Mouse (Mus musculus): ENCODE measurements around the gene Grik1.

The Grik1 gene

GRCm38 (mm10) chr16:87917157-87917546 is 372.9 kb downstream of the Grik1 start:
- ChIA-PET POLR2A (no interaction called here), CTCF (interaction anchor here in 1 of 4 experiments (0.6 kb wide), 1 partner anchor 305 kb away, joined by 3 read pairs; no protein-coding TSS in a partner anchor)

GRCm38 (mm10) chr16:87916209-87917156 is 373.6 kb downstream of the Grik1 start:
- ChIA-PET POLR2A (no interaction called here), CTCF (no interaction called here)

- CTCF ChIA-PET = no interaction called here
- POLR2A ChIA-PET = no interaction called here
These were observed 374.9 kb downstream of the Grik1 start for GRCm38 (mm10) chr16:87915156-87915555.

DNA sequence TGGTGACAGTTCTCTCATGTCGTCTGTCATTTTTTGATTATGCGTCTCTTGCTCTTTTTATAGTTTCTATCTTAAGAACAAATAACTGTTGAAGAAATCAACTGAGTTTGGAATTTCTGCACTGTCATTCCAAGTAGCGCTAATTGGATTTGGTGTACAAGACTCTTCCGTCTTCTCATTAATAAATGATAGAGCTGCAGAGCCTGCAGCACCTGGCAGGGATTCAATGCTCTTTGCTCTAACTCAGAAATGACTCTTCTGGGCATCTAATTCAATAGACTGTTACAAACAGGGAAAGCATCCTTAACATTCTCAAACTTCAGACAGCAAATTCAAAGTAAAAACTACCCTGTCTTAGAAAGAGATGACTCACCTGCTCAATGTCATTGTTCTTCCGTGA is 376.3 kb downstream of the Grik1 start:
- POLR2A ChIA-PET = no interaction called here
- CTCF ChIA-PET = no interaction called here

DNA sequence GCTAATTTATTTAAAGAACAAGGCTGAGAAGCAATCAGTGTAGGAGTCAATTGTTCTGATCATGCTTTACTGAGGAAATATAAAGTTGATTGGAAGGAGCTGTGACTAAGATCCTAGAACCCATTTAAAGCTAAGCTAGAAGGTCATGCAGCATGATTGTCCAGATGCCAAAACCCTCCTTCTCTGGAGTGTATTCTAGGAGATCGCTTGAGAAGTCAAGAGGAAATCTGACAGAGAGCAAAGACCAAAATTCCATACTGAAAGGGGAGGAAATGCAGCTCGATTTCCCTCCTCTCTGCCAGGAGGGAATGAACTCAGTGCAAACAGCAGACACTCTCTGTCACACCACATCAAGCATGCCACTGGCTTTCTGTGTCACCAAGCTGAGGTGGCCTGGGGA is 378.9 kb downstream of the Grik1 start:
- ChIA-PET CTCF (no interaction called here), POLR2A (no interaction called here)

- ChIA-PET POLR2A (no interaction called here), CTCF (no interaction called here)
These were observed 388.0 kb downstream of the Grik1 start for GRCm38 (mm10) chr16:87902049-87902448.

- ChIA-PET POLR2A (no interaction called here), CTCF (no interaction called here)
These were observed 388.9 kb downstream of the Grik1 start for GRCm38 (mm10) chr16:87901189-87901588.

DNA sequence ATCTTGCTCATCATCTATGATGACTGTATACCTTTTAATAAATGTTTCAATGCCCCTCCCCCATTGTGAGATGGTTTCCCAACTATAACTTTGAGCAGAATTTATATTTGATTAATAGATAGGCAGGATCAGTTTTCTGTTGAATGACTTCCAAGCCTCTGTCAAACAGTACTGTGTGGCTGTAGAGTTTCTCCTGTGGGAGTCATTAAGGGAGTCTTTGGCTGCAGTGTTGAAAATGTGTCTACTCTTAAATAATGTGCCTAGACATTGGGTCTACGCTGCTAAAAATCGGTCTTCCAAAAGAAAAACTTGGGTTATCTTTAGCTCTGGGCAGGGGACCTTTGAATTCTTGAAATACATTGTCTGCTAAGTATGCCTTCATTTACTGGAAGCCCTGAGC is 414.1 kb downstream of the Grik1 start:
- CTCF ChIA-PET = no interaction called here
- POLR2A ChIA-PET = no interaction called here

DNA sequence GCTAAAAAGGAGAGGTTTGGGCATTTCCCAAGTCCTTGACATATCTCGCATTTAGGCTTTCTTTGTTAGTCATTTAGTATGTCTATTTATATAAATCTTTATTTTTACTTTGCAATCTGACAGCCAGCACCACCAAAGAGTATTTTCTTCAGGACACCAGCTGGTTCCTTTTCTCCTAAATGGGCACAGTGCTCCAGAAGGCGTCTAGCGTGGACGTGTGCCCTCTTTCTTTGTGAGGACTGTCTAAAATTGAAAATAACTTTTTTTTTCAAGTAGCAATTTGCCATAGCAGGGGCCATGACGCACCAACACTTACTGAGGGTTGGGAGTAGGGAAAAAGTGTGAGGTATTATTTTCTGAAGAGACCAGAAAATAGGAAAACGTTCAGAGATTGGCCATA is 425.5 kb downstream of the Grik1 start:
- POLR2A ChIA-PET = no interaction called here
- CTCF ChIA-PET = interaction anchor here in 1 of 4 experiments (0.6 kb wide), 1 partner anchor 1988 kb away, joined by 3 read pairs; no protein-coding TSS in a partner anchor

GRCm38 (mm10) chr16:87861722-87862121 is 428.3 kb downstream of the Grik1 start:
- ChIA-PET CTCF (interaction anchor here in 1 of 4 experiments (0.7 kb wide), 1 partner anchor 104 kb away, joined by 3 read pairs; no protein-coding TSS in a partner anchor), POLR2A (no interaction called here)

- POLR2A ChIA-PET = no interaction called here
These were observed 436.5 kb downstream of the Grik1 start for GRCm38 (mm10) chr16:87853451-87854085.

GRCm38 (mm10) chr16:87851550-87851949 is 438.5 kb downstream of the Grik1 start:
- POLR2A ChIA-PET = no interaction called here
- CTCF ChIA-PET = interaction anchor here in 1 of 4 experiments (0.7 kb wide), 1 partner anchor 266 kb away, joined by 3 read pairs; no protein-coding TSS in a partner anchor

More at GRCm38 (mm10) chr16:87853451-87854085, 436.5 kb downstream of the Grik1 start:
- CTCF ChIA-PET = no interaction called here

- ChIA-PET POLR2A (no interaction called here), CTCF (no interaction called here)
These were observed 441.3 kb downstream of the Grik1 start for GRCm38 (mm10) chr16:87848799-87849198.

Measured in embryonic stem cell, embryonic (primary cell).